Mouse (Mus musculus) brain, embryonic 14.5 days (tissue): Measurements from ENCODE around the gene Trmt1.

ENCODE experiments used
- CTCF ChIP-seq: fragments of 200-500 bp; IDR thresholded peaks from 2 replicates; pipeline ENCODE4 v1.5.1; 2012; ENCODE audit warnings: inconsistent platforms, mild to moderate bottlenecking, moderate library complexity, borderline replicate concordance; ENCODE audit not compliant: insufficient read depth, insufficient read length; ENCODE audit errors: extremely low read depth
- POLR2A ChIP-seq: fragments of 200-500 bp; IDR thresholded peaks from 2 replicates; pipeline ENCODE4 v1.6.1; 2012; ENCODE audit warnings: mild to moderate bottlenecking, inconsistent platforms, borderline replicate concordance; ENCODE audit not compliant: poor library complexity, insufficient read depth, insufficient read length, severe bottlenecking; ENCODE audit errors: extremely low read depth

GRCm38 (mm10) chr8:84713381-84713780, 27.3 kb downstream of the Trmt1 start:
- TF ChIP-seq POLR2A (no peak), CTCF (no peak)
